Mouse (Mus musculus): Measurements from ENCODE around the gene Mpv17l2. TPM values are rescaled to one million over a fixed set of nuclear protein-coding genes. Genes with fewer than 3 reads are reported as not detected.

Mpv17l2 gene
- total RNA-seq, 2 experiments from 2014 or later: 41.7 to 42.2 TPM

DNA sequence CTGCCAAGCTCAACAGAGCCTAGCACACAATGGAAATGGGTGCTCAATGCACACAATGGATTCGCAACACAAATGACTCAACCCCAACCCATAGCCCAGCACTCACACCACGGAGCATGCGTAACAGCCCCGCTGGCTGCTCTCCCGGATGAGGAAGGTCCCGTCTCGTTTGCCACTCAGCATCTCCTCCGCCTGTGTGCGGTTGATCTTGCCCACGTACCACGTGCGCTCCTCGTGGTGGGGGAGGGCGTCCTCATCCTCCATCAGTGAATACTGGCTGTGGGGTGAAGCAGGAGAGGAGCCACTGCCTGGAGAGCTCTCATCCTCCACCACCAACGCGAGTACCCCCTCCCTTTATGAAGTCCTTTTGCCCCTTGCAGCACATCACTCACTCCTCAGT, 8.2 kb upstream of the Mpv17l2 start:
- DNase-seq (ENCODE audit: extremely low spot score in 1 of 2, low spot score in 1 of 2): no peak

- peak in 1 of 2 experiments; percentile 8 for DNase-seq (ENCODE audit: extremely low spot score in 1 of 2, low spot score in 1 of 2)
These were observed 7.6 kb upstream of the Mpv17l2 start for GRCm38 (mm10) chr8:70768231-70768776.

DNA sequence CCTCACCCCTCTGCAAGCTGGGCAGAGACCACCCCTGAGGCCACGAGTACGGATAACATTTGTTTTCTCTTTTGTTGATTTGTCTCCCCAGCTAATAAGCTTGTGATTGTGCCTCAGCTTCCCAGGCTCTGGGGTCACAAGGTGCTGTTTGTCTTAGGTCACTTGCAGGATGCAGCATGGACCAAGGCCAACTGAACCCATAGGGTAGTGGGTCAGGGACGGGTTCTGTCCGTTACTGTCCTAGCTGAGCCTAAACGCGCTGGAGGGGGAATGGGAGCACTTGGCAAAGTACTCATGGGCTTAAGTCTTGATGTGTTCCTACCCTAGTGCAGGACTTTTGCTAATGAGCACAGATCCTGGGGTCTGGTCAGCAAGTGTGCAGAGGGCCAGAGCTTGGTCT, 6.8 kb upstream of the Mpv17l2 start:
- peak in 1 of 2 experiments; percentile 3 for DNase-seq (ENCODE audit: extremely low spot score in 1 of 2, low spot score in 1 of 2)

DNA sequence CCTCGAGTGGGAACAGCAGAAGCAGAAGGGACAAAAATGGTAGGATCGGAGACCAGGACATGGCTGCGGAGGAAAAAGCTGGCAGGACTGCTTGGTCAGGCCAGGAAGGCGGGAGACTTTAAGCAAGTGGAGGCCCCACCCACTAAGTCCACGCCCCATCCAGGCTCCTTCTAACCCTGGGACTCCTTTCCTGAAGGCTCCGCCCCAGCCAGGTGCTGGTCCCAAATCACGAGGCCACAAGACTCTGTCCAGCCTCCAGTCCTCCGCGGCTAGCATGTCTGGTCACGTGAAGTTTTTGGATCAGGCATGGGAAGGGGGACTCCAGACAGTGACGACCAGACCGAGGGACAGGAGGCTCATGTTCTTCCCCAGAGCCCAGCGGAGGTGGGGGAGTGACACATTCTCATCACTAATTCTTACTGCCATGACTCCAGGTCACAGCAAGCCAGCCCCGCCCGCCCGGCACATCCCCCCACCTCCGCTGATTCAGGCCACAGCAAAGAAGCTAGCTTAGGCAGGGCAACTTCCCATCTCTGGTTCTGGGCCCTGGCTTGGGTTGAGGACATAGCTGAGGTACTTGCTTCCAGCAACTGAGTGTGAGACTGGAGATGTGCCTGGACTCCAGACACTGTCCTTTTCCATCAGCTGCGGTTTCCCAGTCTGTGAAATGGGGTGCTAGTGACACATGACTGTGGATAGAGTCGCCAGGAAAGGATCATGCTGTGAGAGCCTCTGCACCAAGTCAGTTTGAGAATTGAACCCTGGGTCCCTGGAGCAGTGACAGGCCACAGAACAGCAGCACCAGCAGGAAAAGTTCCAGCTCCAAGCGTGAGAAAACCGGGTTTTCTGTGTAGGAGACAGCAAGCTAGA, 6.1 kb upstream of the Mpv17l2 start:
- peak in 1 of 2 experiments; percentile 9 for DNase-seq (ENCODE audit: extremely low spot score in 1 of 2, low spot score in 1 of 2)

- peak in 1 of 2 experiments; percentile 13 for DNase-seq (ENCODE audit: extremely low spot score in 1 of 2, low spot score in 1 of 2)
These were observed 5.3 kb upstream of the Mpv17l2 start for GRCm38 (mm10) chr8:70765838-70766570.

DNA sequence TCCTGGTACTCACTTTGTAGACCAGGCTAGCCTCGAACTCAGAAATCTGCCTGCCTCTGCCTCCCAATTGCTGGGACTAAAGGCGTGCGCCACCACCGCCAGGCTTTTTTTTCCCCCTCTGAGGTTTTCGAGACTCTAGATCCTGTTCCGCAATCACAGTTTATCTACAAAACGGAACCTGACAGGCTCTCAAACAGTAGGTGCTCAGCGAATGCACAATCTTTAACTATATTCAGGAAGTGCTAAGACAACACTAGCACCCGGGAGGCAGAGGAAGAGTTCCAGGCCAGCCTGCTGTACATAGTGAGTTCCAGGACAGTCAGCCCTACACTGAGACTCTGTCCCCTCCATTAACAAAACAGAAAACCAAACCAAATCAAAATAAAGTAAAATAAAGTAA, 4.6 kb upstream of the Mpv17l2 start:
- no peak for DNase-seq (ENCODE audit: extremely low spot score in 1 of 2, low spot score in 1 of 2)

- no peak for DNase-seq (ENCODE audit: extremely low spot score in 1 of 2, low spot score in 1 of 2)
These were observed 3.9 kb upstream of the Mpv17l2 start for GRCm38 (mm10) chr8:70764676-70765075.

- DNase-seq (ENCODE audit: extremely low spot score in 1 of 2, low spot score in 1 of 2): no peak
These were observed 3.3 kb upstream of the Mpv17l2 start for GRCm38 (mm10) chr8:70764026-70764425.

- DNase-seq (ENCODE audit: extremely low spot score in 1 of 2, low spot score in 1 of 2): peak in 1 of 2 experiments; percentile 74
These were observed 2.6 kb upstream of the Mpv17l2 start for GRCm38 (mm10) chr8:70763354-70763753.

DNA sequence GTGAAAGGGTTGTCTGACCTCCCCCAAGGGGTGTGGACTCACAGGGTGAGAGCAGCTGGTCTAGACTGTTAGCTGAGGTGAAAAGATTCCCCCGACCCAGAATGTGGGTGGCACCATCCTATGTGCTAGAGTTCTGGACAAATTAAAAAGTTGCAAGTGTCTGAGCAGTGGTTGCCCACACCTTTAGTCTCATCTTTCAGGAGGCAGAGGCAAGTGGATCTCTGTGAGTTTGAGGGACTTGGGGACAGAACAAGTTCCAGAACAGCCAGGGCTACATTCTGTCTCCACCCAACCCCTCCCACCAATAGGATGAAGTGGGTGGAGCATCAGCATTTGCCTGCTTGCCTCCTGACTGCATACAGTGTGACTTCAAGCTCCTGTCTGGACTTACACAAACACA, 1.4 kb upstream of the Mpv17l2 start:
- no peak for DNase-seq (ENCODE audit: extremely low spot score in 1 of 2, low spot score in 1 of 2)

DNA sequence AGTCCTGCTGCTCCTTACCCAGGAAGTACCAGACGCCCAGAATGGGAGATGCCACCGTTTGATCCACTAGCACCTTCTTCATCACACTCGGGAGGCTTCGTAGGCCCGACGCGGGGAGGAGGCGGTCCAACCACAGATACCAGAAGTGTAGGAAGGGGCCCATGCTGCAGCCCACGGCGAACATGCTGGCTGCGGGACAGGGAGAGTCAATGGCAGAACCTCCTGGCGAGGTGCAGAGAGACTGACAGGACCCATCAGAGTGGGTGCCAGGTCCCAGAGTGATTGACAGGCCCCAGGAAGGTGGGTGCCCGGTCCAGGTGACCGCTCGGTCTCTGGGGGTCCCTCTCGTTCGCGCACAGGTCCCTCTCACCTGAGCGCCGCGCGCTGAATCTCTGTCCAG, 396 bp downstream of the Mpv17l2 start:
- DNase-seq (ENCODE audit: extremely low spot score in 1 of 2, low spot score in 1 of 2): peak in 1 of 2 experiments; percentile 15

DNA sequence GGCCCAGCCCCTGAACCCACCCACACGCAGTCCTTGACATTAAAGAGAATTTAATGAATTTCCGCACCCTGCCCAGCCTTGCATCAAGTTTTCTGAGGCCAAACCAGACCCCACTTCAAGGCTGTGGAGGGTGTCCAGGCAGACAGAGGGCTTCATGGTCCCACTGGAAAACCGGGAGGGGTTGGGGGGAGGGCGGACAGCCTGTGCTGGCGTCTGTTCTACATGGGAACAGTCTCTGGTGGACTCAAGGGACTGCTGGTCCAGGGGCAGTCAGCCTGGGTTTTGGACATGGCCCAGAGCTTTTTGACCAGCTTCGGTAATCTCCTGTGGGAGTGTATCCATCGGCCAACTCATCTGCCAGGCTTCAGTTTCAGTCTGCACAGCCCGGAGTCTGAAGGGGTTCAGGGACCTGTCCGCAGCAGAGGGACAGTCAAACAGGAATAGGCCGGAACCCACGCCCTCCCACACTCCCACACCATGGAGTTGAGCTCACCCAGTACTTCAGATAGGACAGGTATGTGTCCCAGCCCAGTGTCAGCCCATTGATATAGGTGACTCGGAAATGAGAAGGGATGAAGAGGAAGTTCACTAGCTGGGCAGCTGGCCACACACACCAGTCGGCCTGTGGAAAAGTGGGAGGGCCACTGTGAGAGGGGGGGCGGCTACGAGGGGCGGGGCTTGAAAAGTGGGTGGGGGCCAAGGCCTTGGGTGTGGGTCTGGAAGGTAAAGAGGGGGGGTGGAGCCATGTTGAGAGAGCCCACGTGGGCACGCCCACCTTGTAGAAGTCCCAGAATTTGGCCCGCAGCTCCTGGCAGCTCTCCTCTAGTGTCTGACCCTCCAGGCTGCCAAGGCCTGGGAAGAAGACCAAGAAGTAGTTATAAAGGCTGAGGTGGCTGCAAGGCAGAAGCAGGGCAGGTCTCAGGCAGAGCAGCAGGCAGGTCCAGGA, 1.9 kb downstream of the Mpv17l2 start:
- peak in 1 of 2 experiments; percentile 25 for DNase-seq (ENCODE audit: extremely low spot score in 1 of 2, low spot score in 1 of 2)

DNA sequence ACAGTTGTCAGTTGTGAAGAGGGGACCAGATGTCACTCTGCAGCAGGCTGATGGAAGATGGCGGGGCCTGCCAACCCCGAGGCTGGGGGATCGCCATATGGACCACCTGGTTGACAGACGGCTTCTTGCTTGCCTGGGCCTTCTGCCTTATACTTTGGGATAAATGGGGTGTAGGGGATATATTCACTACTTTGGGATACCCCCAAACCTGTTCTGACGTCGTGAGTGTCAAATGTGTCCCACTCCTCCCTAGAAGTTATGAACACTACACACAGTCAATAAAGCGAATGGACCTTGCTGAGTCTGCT, 2.5 kb downstream of the Mpv17l2 start:
- peak in 1 of 2 experiments; percentile 51 for DNase-seq (ENCODE audit: extremely low spot score in 1 of 2, low spot score in 1 of 2)

- peak in 1 of 2 experiments; percentile 18 for DNase-seq (ENCODE audit: extremely low spot score in 1 of 2, low spot score in 1 of 2)
These were observed 3.0 kb downstream of the Mpv17l2 start for GRCm38 (mm10) chr8:70757523-70758307.

DNA sequence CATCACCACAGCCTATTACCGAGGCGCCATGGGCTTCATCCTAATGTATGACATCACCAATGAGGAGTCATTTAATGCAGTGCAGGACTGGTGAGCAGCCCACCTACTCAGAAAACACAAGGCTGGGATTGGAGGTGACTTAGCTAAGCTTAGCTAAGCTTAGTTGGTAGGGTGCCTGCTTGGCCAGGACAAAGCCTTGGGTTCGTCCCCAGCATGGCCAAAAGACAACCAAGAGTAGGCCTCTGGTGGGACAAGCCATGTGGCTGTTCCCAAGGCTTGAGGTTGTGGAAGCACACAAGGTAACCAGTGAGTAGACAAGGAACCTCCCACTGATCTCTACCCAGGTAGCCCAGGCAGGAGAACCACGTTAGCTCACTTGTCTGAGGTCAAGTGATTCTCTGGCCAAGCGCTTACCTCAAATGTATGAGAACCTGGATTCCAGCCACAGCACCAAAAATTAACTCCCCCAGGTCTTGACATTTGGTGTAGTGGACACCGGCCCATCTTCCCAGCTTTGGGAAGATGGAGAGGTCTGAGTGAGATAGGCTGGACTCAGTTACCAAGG, 4.2 kb downstream of the Mpv17l2 start:
- peak in 1 of 2 experiments; percentile 4 for DNase-seq (ENCODE audit: extremely low spot score in 1 of 2, low spot score in 1 of 2)

GRCm38 (mm10) chr8:70755661-70756475, 4.9 kb downstream of the Mpv17l2 start:
- peak; percentile 5 to 9 for DNase-seq (ENCODE audit: extremely low spot score in 1 of 2, low spot score in 1 of 2)

DNA sequence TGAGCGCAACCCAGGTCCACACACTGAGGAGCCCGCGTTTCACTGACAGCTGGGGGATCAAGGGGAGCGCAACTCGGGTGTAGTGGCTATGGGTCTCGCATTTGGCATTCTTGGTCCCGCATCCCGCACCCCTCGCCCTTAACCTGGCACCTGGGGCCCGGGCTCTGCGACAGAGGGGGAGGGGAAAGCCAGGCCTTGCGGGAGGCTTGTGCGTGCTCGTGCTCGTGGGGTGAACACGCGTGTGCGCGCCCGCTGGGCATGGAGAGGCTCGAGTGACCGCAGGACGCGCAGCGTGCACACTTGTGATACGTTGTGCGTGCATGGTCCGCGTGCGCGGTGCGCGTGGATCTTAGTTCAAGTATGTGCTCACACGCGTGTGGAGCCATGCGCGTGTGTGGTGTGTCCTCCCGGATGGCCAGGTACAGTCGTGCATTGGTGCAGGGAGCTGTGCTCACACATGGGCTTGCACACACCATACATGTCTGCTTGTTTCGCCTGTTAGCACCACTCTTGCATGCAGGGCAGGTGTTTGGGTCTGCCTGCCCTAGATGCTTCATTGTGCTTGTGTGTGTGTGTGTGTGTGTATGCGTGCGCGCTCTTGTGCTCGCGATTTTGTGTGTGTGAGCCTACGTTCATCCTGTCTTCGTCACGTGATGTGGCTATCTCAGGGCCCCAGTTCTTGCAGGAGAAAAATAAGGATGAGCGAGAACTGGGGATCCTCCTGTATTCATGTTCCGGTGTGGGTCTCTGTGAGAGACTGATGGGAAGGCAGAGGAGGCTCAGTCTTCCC, 5.7 kb downstream of the Mpv17l2 start:
- DNase-seq (ENCODE audit: extremely low spot score in 1 of 2, low spot score in 1 of 2): peak; percentile 62 to 71
